Mouse (Mus musculus) intestine, embryonic 16.5 days (tissue): ENCODE data around the gene Edf1. TPM values are rescaled to one million over a fixed set of nuclear protein-coding genes. Genes with fewer than 3 reads are reported as not detected.
A peak's percentile ranks its signal among the peaks of the same experiment; 100 is the strongest.

Experiments used
- ATAC-seq: fragments of 200-750 bp; cut with Nextera tagmentation; 2 replicates; pipeline ENCODE4 v1.8.0; 2017; ENCODE audit warnings: moderate TSS enrichment, moderate library complexity
- H3K27ac ChIP-seq: fragments of 300-500 bp; sonication (generic); 2 replicates; pipeline ENCODE4 v1.5.1; 2014; ENCODE audit warnings: mild to moderate bottlenecking, low read length
- H3K27me3 ChIP-seq: fragments of 300-500 bp; sonication (generic); replicated peaks from 2 replicates; pipeline ENCODE4 v1.6.1; 2014; ENCODE audit warnings: low read length, control low read depth, mixed read lengths; ENCODE audit not compliant: control insufficient read depth, insufficient read depth
- H3K36me3 ChIP-seq: fragments of 300-500 bp; sonication (generic); 2 replicates; pipeline ENCODE4 v1.6.1; 2014; ENCODE audit warnings: low read length, control low read depth; ENCODE audit not compliant: control insufficient read depth, insufficient read depth
- H3K4me1 ChIP-seq: fragments of 300-500 bp; sonication (generic); 2 replicates; pipeline ENCODE4 v1.6.1; 2014; ENCODE audit warnings: low read length, control low read depth, mixed read lengths; ENCODE audit not compliant: control insufficient read depth, insufficient read depth
- H3K4me2 ChIP-seq: fragments of 300-500 bp; sonication (generic); 2 replicates; pipeline ENCODE4 v1.6.1; 2014; ENCODE audit warnings: low read depth, low read length, control low read depth
- H3K4me3 ChIP-seq: fragments of 300-500 bp; sonication (generic); 2 replicates; pipeline ENCODE4 v1.5.1; 2014; ENCODE audit warnings: mild to moderate bottlenecking, low read length
- H3K9ac ChIP-seq: fragments of 300-500 bp; sonication (generic); 2 replicates; pipeline ENCODE4 v1.6.1; 2014; ENCODE audit warnings: low read depth, low read length
- H3K9me3 ChIP-seq: fragments of 300-500 bp; sonication (generic); 2 replicates; pipeline ENCODE4 v1.6.1; 2016; ENCODE audit warnings: low read length, control low read depth; ENCODE audit not compliant: control insufficient read depth
- WGBS: fragments of 180-500 bp; shearing (Covaris S2); extraction: QIAGEN DNeasy Blood & Tissue Kit; methylation state at CpG from one replicate; pipeline ENCODE4 v1.1.7; 2014; 5-methylcytosine and 5-hydroxymethylcytosine counted together
- polyA plus RNA-seq: library from polyadenylated mRNA; unstranded; fragments of >200 nt; fragmentation: Nextera tagmentation; extraction: Ambion mirVana; gene quantifications from 2 replicates; pipeline ENCODE4 v1.2.1, GENCODE M21; 2015

Gene Edf1
- polyA plus RNA-seq, 1 experiment from 2014 or later: 364 TPM

- peaks cover 15% of the 10 kb centered on the region for H3K36me3 ChIP-seq
- H3K9ac ChIP-seq: peak overlapping the region; percentile 95
- H3K4me2 ChIP-seq: peak overlapping the region; percentile 92
- H3K27ac ChIP-seq: peak overlapping the region; percentile 87; the same call in 1 of the 2 replicates
- H3K9me3 ChIP-seq: no peaks in the 10 kb centered on the region
- no peak for ATAC-seq
- WGBS: 52% methylated on average over 6 of the region's 6 CpGs
- H3K4me3 ChIP-seq: peak overlapping the region; percentile 96
- H3K27me3 ChIP-seq: no peaks in the 10 kb centered on the region
- H3K4me1 ChIP-seq: peaks cover 24% of the 10 kb centered on the region
Observed at GRCm38 (mm10) chr2:25558774-25559173, 1.1 kb downstream of the Edf1 start.

DNA sequence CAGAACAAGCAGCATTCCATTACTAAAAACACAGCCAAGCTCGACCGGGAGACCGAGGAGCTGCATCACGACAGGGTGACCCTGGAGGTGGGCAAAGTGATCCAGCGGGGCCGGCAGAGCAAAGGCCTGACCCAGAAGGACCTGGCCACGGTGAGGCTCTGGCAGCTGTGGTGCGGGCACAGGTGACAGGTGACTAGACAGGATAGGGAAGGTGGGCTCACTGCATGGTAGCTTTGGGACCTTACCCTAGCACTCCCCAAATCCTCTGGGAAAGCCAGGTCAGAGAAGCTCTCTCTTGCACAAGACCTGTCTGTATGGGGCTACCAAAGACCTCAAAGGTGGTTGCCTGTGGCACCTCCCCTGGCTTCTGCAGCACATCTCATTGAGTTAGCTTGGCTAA lies 2.9 kb downstream of the Edf1 start:
- Histone ChIP-seq H3K27ac (no peak overlapping the region), H3K9me3 (no peaks in the 10 kb centered on the region), H3K4me1 (peaks cover 24% of the 10 kb centered on the region), H3K4me3 (no peak overlapping the region), H3K4me2 (no peak overlapping the region), H3K36me3 (peaks cover 29% of the 10 kb centered on the region), H3K9ac (no peak overlapping the region), H3K27me3 (no peaks in the 10 kb centered on the region)
- peak; percentile 42 for ATAC-seq
- WGBS: 93% methylated on average over 8 of the region's 8 CpGs

DNA sequence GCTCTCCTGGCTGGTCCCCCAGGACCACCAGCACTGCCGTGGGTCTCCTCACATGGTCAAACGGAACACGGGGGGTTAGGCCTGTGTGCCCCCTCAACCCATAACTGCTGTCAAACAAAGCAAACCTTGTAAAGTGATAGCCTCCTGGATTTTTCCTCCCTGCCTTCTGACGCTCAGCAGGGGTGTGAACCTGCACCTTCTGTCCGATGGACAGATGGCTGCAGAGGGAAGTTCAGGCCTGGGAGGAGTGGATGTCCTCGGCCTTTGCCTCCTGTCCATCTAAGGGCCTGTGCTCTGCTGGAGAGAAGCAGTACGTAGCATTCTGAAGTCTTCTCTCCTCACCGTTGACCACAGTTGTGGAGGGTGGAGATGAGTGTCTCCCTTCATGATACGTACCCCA lies 4.3 kb downstream of the Edf1 start:
- no peak overlapping the region for H3K4me2 ChIP-seq
- no peak overlapping the region for H3K9ac ChIP-seq
- whole genome bisulfite sequencing: 74% methylated on average over 9 of the region's 9 CpGs
- H3K9me3 ChIP-seq: no peaks in the 10 kb centered on the region
- H3K27me3 ChIP-seq: no peaks in the 10 kb centered on the region
- H3K4me1 ChIP-seq: peaks cover 21% of the 10 kb centered on the region
- no peak overlapping the region for H3K27ac ChIP-seq
- no peak overlapping the region for H3K4me3 ChIP-seq
- peaks cover 34% of the 10 kb centered on the region for H3K36me3 ChIP-seq
- no peak for ATAC-seq

- peaks cover 38% of the 10 kb centered on the region for H3K36me3 ChIP-seq
- H3K27ac ChIP-seq: peak overlapping the region; percentile 48; the same call in 1 of the 2 replicates
- peak overlapping the region; percentile 58 for H3K4me2 ChIP-seq
- H3K9me3 ChIP-seq: no peaks in the 10 kb centered on the region
- 88% methylated on average over 8 of the region's 8 CpGs for WGBS
- H3K4me1 ChIP-seq: peaks cover 8% of the 10 kb centered on the region; the same call in 1 of the 2 replicates
- H3K9ac ChIP-seq: peak overlapping the region; percentile 67
- no peak for ATAC-seq
- peak overlapping the region; percentile 53 for H3K4me3 ChIP-seq
- H3K27me3 ChIP-seq: no peaks in the 10 kb centered on the region
Observed at GRCm38 (mm10) chr2:25565741-25566140, 8.1 kb downstream of the Edf1 start.

- no peaks in the 10 kb centered on the region for H3K9me3 ChIP-seq
- peaks cover 38% of the 10 kb centered on the region for H3K36me3 ChIP-seq
- H3K9ac ChIP-seq: peak overlapping the region; percentile 67
- WGBS: 80% methylated on average over 6 of the region's 6 CpGs
- peak overlapping the region; percentile 82 for H3K27ac ChIP-seq
- H3K27me3 ChIP-seq: no peaks in the 10 kb centered on the region
- H3K4me3 ChIP-seq: peak overlapping the region; percentile 53
- ATAC-seq: no peak
- H3K4me1 ChIP-seq: peaks cover 8% of the 10 kb centered on the region; the same call in 1 of the 2 replicates
- peak overlapping the region; percentile 58 for H3K4me2 ChIP-seq
Observed at GRCm38 (mm10) chr2:25566558-25566957, 8.9 kb downstream of the Edf1 start.

GRCm38 (mm10) chr2:25568473-25569019 lies 10.9 kb downstream of the Edf1 start:
- H3K4me1 ChIP-seq: peaks cover 17% of the 10 kb centered on the region
- peak overlapping the region; percentile 67 for H3K9ac ChIP-seq
- peak overlapping the region; percentile 53 for H3K4me3 ChIP-seq
- peak overlapping the region; percentile 82 for H3K27ac ChIP-seq
- peak overlapping the region; percentile 58 for H3K4me2 ChIP-seq
- no peak for ATAC-seq
- peaks cover 25% of the 10 kb centered on the region for H3K36me3 ChIP-seq
- H3K27me3 ChIP-seq: no peaks in the 10 kb centered on the region
- no peaks in the 10 kb centered on the region for H3K9me3 ChIP-seq
- 73% methylated on average over 6 of the region's 6 CpGs for whole genome bisulfite sequencing

DNA sequence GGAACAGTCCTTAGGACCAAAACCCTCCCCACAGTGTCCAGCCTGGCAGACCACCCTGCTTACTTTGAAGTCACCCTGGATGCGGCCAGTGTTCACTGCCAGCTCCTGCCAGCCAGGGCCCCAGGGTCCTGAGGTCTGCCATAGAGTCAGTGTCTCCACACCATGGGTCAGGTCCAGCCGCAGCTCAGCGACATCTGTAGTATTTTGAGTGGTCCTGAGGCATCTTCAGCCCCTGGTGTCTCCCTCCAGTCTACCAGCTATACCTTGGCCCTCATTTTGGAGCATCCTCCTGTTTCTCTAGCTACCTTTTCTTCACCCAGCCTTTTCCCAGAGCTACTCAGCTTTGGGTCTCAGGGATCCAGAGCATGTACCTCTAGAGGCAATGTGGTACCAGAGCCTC lies 11.7 kb downstream of the Edf1 start:
- Histone ChIP-seq H3K9me3 (no peaks in the 10 kb centered on the region), H3K4me3 (peak overlapping the region; percentile 53), H3K4me2 (peak overlapping the region; percentile 58), H3K36me3 (peaks cover 18% of the 10 kb centered on the region), H3K27me3 (no peaks in the 10 kb centered on the region), H3K4me1 (peaks cover 23% of the 10 kb centered on the region), H3K27ac (peak overlapping the region; percentile 82), H3K9ac (peak overlapping the region; percentile 67)
- WGBS: 88% methylated on average over 3 of the region's 3 CpGs
- ATAC-seq: no peak

DNA sequence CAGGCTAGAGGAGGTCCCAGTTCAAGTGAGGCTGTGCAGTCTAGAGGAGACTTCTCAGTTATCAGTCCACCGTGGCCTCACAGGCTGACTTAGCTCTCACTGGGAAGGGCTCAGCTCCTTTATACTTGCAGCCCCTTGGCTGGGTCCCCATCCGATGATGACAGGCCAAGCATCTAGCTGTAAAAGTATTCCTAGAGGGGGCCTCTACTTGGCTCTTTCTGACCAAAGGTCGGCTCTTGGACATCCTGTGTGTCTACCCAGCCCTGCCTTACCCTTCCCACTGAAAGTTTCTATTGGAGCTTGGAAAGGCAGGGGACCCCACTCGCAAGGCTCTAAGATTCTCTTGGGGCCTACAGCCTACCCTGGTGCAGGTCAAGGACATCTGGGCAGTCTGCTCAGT lies 13.6 kb downstream of the Edf1 start:
- 53% methylated on average over 4 of the region's 4 CpGs for WGBS
- H3K36me3 ChIP-seq: peaks cover 3% of the 10 kb centered on the region; the same call in 1 of the 2 replicates
- H3K4me3 ChIP-seq: peak overlapping the region; percentile 53
- H3K27ac ChIP-seq: peak overlapping the region; percentile 82
- H3K9me3 ChIP-seq: no peaks in the 10 kb centered on the region
- peaks cover 4% of the 10 kb centered on the region for H3K27me3 ChIP-seq
- peaks cover 32% of the 10 kb centered on the region for H3K4me1 ChIP-seq
- peak overlapping the region; percentile 67 for H3K9ac ChIP-seq
- H3K4me2 ChIP-seq: peak overlapping the region; percentile 43
- ATAC-seq: peak; percentile 54

DNA sequence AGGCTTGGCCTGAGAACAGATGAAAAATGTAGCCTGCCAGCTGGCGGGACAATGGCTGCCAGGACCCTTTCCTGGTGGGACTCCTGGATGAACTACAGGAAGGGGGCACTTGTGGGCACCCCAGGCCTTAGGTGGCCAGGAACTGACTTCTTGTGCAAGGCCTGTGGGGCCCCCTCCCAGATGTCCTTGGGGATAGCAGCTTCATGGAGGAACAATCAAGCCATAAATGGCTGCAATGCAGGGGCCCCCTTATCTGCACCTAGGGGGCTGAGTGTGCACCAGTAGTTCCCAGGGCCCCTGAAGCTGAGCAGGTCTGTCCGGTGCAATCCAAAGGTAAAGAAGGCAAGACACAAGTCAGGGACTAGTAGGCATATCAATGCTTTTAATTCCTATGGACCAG lies 15.4 kb downstream of the Edf1 start:
- peak; percentile 38 for ATAC-seq

More for the DNA sequence above, 15.4 kb downstream of the Edf1 start:
- Histone ChIP-seq H3K4me2 (peak overlapping the region; percentile 93), H3K9me3 (no peaks in the 10 kb centered on the region), H3K36me3 (no peaks in the 10 kb centered on the region; the same call in 1 of the 2 replicates), H3K9ac (peak overlapping the region; percentile 81), H3K27me3 (peaks cover 23% of the 10 kb centered on the region), H3K4me3 (peak overlapping the region; percentile 69), H3K4me1 (peaks cover 45% of the 10 kb centered on the region), H3K27ac (peak overlapping the region; percentile 93)
- WGBS: 71% methylated on average over 2 of the region's 2 CpGs
